Mouse (Mus musculus) kidney, embryonic 14.5 days (tissue): ENCODE data around the gene Hist1h2ap. TPM values are rescaled to one million over a fixed set of nuclear protein-coding genes. Genes with fewer than 3 reads are reported as not detected.
"Not testable (repeated sequence)": the region's sequence is repeated elsewhere in the genome, so short reads cannot be mapped to it uniquely, and the experiment has no call there.

Experiments
- ATAC-seq: fragments of 200-750 bp; cut with Nextera tagmentation; 2 replicates; pipeline ENCODE4 v1.8.0; 2017; ENCODE audit warnings: moderate number of reproducible peaks, mild to moderate bottlenecking, moderate TSS enrichment, moderate library complexity; ENCODE audit not compliant: low FRiP score, low TSS enrichment
- H3K27ac ChIP-seq: fragments of 300-500 bp; sonication (generic); 2 replicates; pipeline ENCODE4 v1.5.1; 2014; ENCODE audit warnings: low read depth, mild to moderate bottlenecking, low read length, moderate library complexity, mixed read lengths
- H3K27me3 ChIP-seq: fragments of 300-500 bp; sonication (generic); 2 replicates; pipeline ENCODE4 v1.6.1; 2014; ENCODE audit warnings: mild to moderate bottlenecking, low read length; ENCODE audit not compliant: control insufficient read depth, insufficient read depth
- H3K36me3 ChIP-seq: fragments of 300-500 bp; sonication (generic); 2 replicates; pipeline ENCODE4 v1.6.1; 2014; ENCODE audit warnings: low read length, mixed read lengths; ENCODE audit not compliant: control insufficient read depth, insufficient read depth
- H3K4me1 ChIP-seq: fragments of 300-500 bp; sonication (generic); 2 replicates; pipeline ENCODE4 v1.6.1; 2014; ENCODE audit warnings: low read length, mixed read lengths; ENCODE audit not compliant: control insufficient read depth, insufficient read depth
- H3K4me2 ChIP-seq: fragments of 300-500 bp; sonication (generic); replicated peaks from 2 replicates; pipeline ENCODE4 v1.6.1; 2014; ENCODE audit warnings: low read depth, mild to moderate bottlenecking, low read length
- H3K4me3 ChIP-seq: fragments of 300-500 bp; sonication (generic); 2 replicates; pipeline ENCODE4 v1.5.1; 2014; ENCODE audit warnings: mild to moderate bottlenecking, low read length
- H3K9ac ChIP-seq: fragments of 300-500 bp; sonication (generic); 2 replicates; pipeline ENCODE4 v1.6.1; 2014; ENCODE audit warnings: low read depth, mild to moderate bottlenecking, low read length, moderate library complexity
- H3K9me3 ChIP-seq: fragments of 300-500 bp; sonication (generic); 2 replicates; pipeline ENCODE4 v1.6.1; 2016; ENCODE audit warnings: low read length; ENCODE audit not compliant: control insufficient read depth
- WGBS: fragments of 180-500 bp; shearing (Covaris S2); extraction: QIAGEN DNeasy Blood & Tissue Kit; methylation state at CpG from one replicate; pipeline ENCODE4 v1.1.7; 2014; 5-methylcytosine and 5-hydroxymethylcytosine counted together
- polyA plus RNA-seq: library from polyadenylated mRNA; unstranded; fragments of >200 nt; fragmentation: Nextera tagmentation; extraction: Ambion mirVana; gene quantifications from 2 replicates; pipeline ENCODE4 v1.2.1, GENCODE M21; 2014

Hist1h2ap gene
- polyA plus RNA-seq, 1 experiment from 2014 or later = 4,540 TPM

DNA sequence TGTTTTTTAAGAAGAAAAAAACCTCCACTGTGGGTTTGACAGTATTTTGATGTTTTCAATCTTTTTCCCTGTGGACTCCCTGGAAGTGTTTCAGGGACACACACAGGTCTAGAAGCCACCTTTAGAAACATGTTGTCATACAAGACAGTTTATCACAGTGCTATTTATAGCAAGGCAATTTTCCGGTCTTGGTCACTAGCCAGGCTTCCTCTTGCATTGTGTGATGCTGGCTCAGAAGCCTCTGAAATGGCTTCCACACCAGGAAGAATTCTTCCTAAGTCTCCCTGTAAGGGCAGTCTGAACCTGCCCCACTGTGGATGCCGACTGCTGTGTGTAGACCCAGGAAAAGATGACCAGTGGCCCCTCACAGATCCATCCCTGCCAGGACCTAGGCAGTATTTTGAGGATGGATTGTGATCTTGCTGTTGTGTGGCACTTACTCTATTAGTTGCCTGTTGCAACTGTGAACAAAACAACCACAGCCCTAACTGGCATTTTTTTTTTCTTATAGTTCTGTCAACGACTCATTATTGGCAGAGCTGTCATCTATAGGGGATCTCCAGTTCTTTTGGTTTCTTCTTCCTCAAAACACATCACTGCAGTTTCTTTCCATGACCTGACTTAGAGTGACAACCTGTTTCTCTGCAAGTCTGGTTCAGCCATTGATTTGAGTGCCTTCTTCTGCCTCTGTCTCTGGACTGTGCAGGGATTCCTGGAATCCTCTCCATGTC lies 19.1 kb upstream of the Hist1h2ap start:
- H3K36me3 ChIP-seq = no peaks in the 10 kb centered on the region
- no peak overlapping the region for H3K9ac ChIP-seq
- H3K4me1 ChIP-seq = no peaks in the 10 kb centered on the region
- no peaks in the 10 kb centered on the region for H3K27me3 ChIP-seq
- H3K4me2 ChIP-seq = no peak overlapping the region
- no peak overlapping the region for H3K27ac ChIP-seq
- no peak overlapping the region for H3K4me3 ChIP-seq
- 59% methylated on average over 3 of the region's 3 CpGs for WGBS
- no peak for ATAC-seq
- H3K9me3 ChIP-seq = no peaks in the 10 kb centered on the region

DNA sequence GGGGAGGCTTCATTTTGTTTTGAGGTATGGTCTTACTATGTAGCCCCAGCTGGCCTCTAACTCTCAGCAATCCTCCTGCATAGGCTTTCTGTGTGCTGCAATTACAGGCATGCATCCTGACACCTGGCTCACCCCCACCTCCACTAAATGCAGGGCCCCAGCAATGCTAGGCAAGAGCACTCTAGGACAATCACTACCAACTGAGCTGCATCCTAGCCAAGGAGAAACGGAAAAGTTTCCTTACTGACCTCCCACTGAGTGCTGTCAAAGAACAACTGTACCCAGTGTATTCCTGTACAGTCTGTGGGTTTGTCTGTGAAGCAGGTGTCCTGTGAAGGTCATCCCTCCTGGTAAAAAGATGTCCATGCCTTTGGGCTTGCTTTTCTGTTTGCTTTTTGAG lies 17.4 kb upstream of the Hist1h2ap start:
- H3K9ac ChIP-seq, H3K27ac ChIP-seq, H3K4me3 ChIP-seq, H3K27me3 ChIP-seq, ATAC-seq, H3K4me2 ChIP-seq, H3K9me3 ChIP-seq, H3K4me1 ChIP-seq, H3K36me3 ChIP-seq: not testable (repeated sequence)
- 60% methylated on average over 1 of the region's 1 CpGs for whole genome bisulfite sequencing

DNA sequence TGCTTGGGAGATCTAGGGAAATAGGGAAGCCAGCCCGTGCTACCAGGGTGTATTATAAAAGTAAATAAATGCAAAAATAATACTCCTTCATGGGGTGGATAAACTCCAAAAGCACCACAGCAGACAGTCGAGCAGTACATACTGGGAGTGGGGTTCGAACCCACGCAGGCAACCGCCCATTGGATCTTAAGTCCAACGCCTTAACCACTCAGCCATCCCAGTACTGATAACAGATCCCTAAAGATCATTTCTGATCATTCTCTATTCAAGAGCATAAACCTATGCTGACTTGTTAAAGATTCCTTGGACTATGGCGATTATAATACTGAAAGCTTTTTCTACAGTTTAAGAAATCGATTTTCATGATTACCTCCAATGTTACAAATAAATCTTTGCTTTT lies 14.6 kb upstream of the Hist1h2ap start:
- H3K9me3 ChIP-seq = no peaks in the 10 kb centered on the region
- WGBS = 26% methylated on average over 8 of the region's 8 CpGs
- no peaks in the 10 kb centered on the region for H3K4me1 ChIP-seq
- no peaks in the 10 kb centered on the region for H3K27me3 ChIP-seq
- no peak overlapping the region for H3K27ac ChIP-seq
- H3K4me2 ChIP-seq = no peak overlapping the region
- no peak overlapping the region for H3K9ac ChIP-seq
- ATAC-seq = no peak
- H3K36me3 ChIP-seq = no peaks in the 10 kb centered on the region
- no peak overlapping the region for H3K4me3 ChIP-seq

DNA sequence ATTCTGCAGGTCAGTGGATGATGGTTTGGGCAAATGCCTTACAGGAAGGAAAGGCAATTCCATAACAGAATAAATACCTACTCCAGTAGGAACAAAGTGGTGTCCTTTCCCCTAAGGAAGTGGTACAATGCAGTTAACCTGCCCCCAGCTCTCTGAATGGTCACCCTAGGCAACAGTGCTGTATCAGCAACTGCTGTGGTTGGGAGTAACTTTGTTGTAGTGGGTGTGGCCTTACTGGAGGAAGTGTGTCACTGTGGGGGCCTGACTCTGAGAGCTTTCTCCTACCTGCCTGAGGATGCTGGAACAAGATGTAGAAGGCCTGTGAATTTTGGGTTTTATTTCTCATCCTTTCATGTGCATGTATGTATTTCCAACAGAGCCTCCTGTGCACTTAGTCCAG lies 13.0 kb upstream of the Hist1h2ap start:
- H3K9ac ChIP-seq, H3K4me3 ChIP-seq, ATAC-seq, H3K27me3 ChIP-seq, H3K4me1 ChIP-seq, H3K36me3 ChIP-seq, H3K9me3 ChIP-seq, H3K27ac ChIP-seq, H3K4me2 ChIP-seq: not testable (repeated sequence)

DNA sequence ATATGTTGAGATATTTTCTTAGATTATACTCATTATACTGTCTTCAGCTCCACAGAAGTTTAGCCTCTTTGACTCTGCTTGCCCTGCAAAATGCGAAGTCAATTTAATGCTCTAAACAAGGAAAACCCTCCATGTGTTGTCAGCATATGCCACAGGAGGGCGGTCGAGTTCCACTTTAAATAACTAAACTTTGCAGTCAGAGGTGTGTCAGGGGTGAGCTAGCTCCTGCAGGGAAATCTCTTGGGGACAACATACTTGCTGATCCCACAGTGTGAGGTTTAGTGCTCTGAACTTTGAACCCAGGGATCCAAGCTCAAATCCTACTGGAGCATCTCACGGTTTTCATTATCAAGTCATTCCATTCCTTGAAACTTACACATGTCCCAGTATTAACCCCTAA lies 7.2 kb upstream of the Hist1h2ap start:
- ATAC-seq = peak; percentile 74
- H3K9me3 ChIP-seq, H3K27ac ChIP-seq, H3K4me3 ChIP-seq, H3K36me3 ChIP-seq, H3K4me2 ChIP-seq, H3K9ac ChIP-seq, H3K27me3 ChIP-seq, H3K4me1 ChIP-seq: not testable (repeated sequence)
- no CpG with 5 or more reads among the region's 4 CpGs for WGBS

DNA sequence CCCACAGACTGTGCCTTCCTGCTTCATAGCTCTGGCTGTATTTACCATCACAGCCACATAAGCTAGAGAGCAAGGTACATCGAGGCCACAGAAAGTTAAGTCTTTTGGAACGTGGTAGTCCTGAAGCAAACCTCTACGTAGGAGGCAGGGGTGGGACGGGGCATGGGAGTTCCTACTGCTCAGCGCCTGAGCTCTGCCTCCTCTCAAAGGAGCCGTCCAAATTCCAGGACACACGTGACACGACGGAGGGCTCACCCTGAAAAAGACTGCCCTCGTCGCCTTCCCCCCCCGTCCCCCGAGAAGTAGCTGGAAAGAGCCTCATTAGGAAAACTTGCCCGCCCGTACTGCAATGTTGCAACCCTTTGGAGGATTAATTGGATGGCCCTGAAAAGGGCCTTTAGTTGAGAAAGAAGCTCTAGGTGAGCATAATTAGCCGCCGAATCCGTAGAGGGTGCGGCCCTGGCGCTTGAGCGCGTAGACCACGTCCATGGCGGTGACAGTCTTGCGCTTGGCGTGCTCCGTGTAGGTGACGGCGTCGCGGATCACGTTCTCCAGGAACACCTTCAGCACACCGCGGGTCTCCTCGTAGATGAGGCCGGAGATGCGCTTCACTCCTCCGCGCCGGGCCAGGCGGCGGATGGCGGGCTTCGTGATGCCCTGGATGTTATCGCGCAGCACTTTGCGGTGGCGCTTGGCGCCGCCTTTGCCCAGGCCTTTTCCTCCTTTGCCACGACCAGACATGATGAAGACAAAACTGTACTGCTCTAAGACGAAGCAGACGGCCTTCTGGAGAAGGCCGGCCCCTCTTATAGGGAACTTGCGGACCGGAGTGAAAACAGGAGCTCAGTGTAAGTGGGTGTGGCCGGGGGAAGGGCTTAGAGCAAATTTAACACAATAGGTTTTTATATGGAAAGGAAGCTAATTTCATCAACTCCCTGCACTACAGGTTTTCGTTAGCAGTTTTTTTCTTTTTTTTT lies 1.6 kb downstream of the Hist1h2ap start, which contains the start of gene Hist1h4n:
Gene Hist1h4n (minus strand): TSS at position 779 of the 977 bp plus-strand sequence.
- 0% methylated on average over 18 of the region's 58 CpGs for WGBS
- H3K9ac ChIP-seq, H3K4me2 ChIP-seq, H3K27me3 ChIP-seq, H3K4me1 ChIP-seq, H3K36me3 ChIP-seq, H3K9me3 ChIP-seq: not testable (repeated sequence)
- H3K4me3 ChIP-seq = peak within 1 kb of the TSS; percentile 10; the same call in 1 of the 2 replicates
- peak; percentile 88 for ATAC-seq
- 0 out of 2 replicates have a peak within 1 kb of the TSS, but pooled peaks have one; percentile 59 for H3K27ac ChIP-seq

DNA sequence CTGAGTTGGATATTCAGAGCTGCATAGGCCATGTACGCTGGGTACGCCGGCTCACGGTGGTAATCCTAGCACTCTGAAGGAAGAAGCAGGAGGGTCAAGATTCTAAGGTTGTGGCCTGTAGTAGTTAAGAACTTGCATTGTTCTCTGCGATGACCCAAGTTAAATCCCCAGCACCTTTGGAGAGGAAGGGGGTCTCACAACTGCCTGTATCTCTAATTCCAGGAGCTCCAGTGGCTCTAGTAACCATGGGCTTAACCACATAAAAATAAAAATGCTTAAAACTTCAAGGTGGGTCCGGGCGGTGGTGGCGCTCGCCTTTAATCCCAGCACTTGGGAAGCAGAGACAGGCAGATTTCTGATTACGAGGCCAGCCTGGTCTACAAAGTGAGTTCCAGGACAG lies 3.0 kb downstream of the Hist1h2ap start:
- WGBS = 93% methylated on average over 10 of the region's 10 CpGs
- Histone ChIP-seq H3K4me1 (no peaks in the 10 kb centered on the region), H3K9ac (0 out of 2 replicates have a peak overlapping the region, but pooled peaks have one; percentile 12), H3K36me3 (no peaks in the 10 kb centered on the region), H3K9me3 (no peaks in the 10 kb centered on the region), H3K27me3 (no peaks in the 10 kb centered on the region), H3K4me3 (no peak overlapping the region), H3K4me2 (no peak overlapping the region), H3K27ac (peak overlapping the region; percentile 30; the same call in 1 of the 2 replicates)
- no peak for ATAC-seq

DNA sequence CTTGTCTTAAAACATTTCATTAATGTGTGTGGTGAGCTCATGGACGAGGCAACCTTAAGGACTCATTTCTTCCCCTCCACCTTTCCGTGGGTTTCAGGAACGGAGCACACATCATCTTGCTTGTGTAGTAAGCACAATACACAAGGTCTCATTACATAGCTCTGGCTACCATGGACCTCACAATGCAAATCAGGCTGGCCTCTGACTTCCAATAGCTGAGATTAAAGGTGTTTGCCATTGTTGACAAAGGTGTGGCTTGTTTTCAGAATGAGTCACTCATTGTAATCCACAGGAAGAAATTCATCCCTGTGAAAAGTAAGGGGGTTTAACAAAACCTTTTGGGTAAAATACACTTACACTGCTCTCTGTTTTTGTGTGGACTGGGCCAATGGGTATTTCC lies 4.8 kb downstream of the Hist1h2ap start:
- ATAC-seq = no peak
- no peak overlapping the region for H3K4me3 ChIP-seq
- H3K9ac ChIP-seq = no peak overlapping the region
- no peak overlapping the region for H3K27ac ChIP-seq
- H3K36me3 ChIP-seq = no peaks in the 10 kb centered on the region
- H3K4me1 ChIP-seq = no peaks in the 10 kb centered on the region
- H3K27me3 ChIP-seq = no peaks in the 10 kb centered on the region
- WGBS = 91% methylated on average over 3 of the region's 3 CpGs
- no peak overlapping the region for H3K4me2 ChIP-seq
- H3K9me3 ChIP-seq = no peaks in the 10 kb centered on the region
